ENCODE assay signal across 8 mouse cellular contexts in genomic region chr4:131115247-131115646, GRCm38 (mm10).
DNase-seq lines count a peak whose midpoint lies in the region; ATAC-seq and TF ChIP-seq lines count a peak whose summit lies in the region.

No protein-coding gene starts in this region.

- TF ChIP-seq EP300 in heart, adult 2 months (IDR thresholded peaks at IDR 0.05; ENCODE audit: insufficient read depth, low read depth, low read length) = 0 out of 2 replicates have a peak, but pooled peaks have one; percentile 28
- TF ChIP-seq EP300 in liver, postnatal 0 days (IDR thresholded peaks at IDR 0.05; ENCODE audit: low read depth) = no peak

- no peaks in the 10 kb centered on the region for H3K36me3 ChIP-seq in heart, adult 2 months (ENCODE audit: control insufficient read depth, insufficient read depth, low read length)
- H3K36me3 ChIP-seq in liver, postnatal 0 days (replicated peaks; ENCODE audit: insufficient read depth, low read length) = no peaks in the 10 kb centered on the region
- no peaks in the 10 kb centered on the region for H3K36me3 ChIP-seq in intestine, embryonic 15.5 days

- no peak overlapping the region for H3K9ac ChIP-seq in heart, adult 2 months (ENCODE audit: low read depth, low read length)
- no peak overlapping the region for H3K9ac ChIP-seq in liver, postnatal 0 days (replicated peaks)
- no peak overlapping the region for H3K9ac ChIP-seq in intestine, embryonic 15.5 days

- H3K9me3 ChIP-seq in liver, postnatal 0 days (ENCODE audit: low read length) = no peaks in the 10 kb centered on the region
- no peaks in the 10 kb centered on the region for H3K9me3 ChIP-seq in intestine, embryonic 15.5 days

- H3K27me3 ChIP-seq in heart, adult 2 months (ENCODE audit: control insufficient read depth, insufficient read depth, low read length) = no peaks in the 10 kb centered on the region
- no peaks in the 10 kb centered on the region for H3K27me3 ChIP-seq in liver, postnatal 0 days (ENCODE audit: insufficient read depth, low read length)
- H3K27me3 ChIP-seq in intestine, embryonic 15.5 days (replicated peaks) = no peaks in the 10 kb centered on the region

- no peaks in the 10 kb centered on the region for H3K79me2 ChIP-seq in heart, adult 2 months (replicated peaks; ENCODE audit: control insufficient read depth, insufficient read depth, low read length)

- H3K27ac ChIP-seq in heart, adult 2 months = no peak overlapping the region
- no peak overlapping the region for H3K27ac ChIP-seq in liver, postnatal 0 days (ENCODE audit: low read depth)
- no peak overlapping the region for H3K27ac ChIP-seq in intestine, embryonic 15.5 days

- intact Hi-C loops in heart, adult 2 months (cut with DNase I) = no loop called here

- DNase-seq in heart, adult 2 months = peak; percentile 26 to 66
- no peak for DNase-seq in heart, adult 11 months
- DNase-seq in B cell, adult 2 months = peak; percentile 14 to 16
- DNase-seq in adrenal gland, postnatal 10 days = peak; percentile 86
- DNase-seq in liver, postnatal 0 days = peak; percentile 75
- peak; percentile 91 for DNase-seq in testis, postnatal 10 days (ENCODE audit: low spot score)

- no peak for TF ChIP-seq CTCF in heart, adult 2 months (IDR thresholded peaks at IDR 0.05)
- TF ChIP-seq CTCF in liver, postnatal 0 days (IDR thresholded peaks at IDR 0.05; ENCODE audit: low read depth) = no peak; the same call in 1 of the 2 replicates

- peak; percentile 72 for ATAC-seq in granulocyte monocyte progenitor cell, adult 5-6 weeks (replicated peaks; ENCODE audit: poor library complexity, severe bottlenecking)
- no peak for ATAC-seq in liver, postnatal 0 days
- ATAC-seq in intestine, embryonic 15.5 days = no peak

- 6% methylated on average over 5 of the region's 5 CpGs for WGBS in heart, adult 2 months
- 6% methylated on average over 5 of the region's 5 CpGs for WGBS in liver, postnatal 0 days (ENCODE audit: insufficient replicate concordance)
- WGBS in intestine, embryonic 15.5 days = 12% methylated on average over 5 of the region's 5 CpGs

- no peaks in the 10 kb centered on the region for H3K4me1 ChIP-seq in heart, adult 2 months (ENCODE audit: control insufficient read depth, insufficient read depth, low read length)
- no peaks in the 10 kb centered on the region for H3K4me1 ChIP-seq in liver, postnatal 0 days (ENCODE audit: insufficient read depth)
- H3K4me1 ChIP-seq in intestine, embryonic 15.5 days (replicated peaks) = no peaks in the 10 kb centered on the region

- no peak overlapping the region for H3K4me3 ChIP-seq in heart, adult 2 months
- no peak overlapping the region for H3K4me3 ChIP-seq in liver, postnatal 0 days (ENCODE audit: low read depth, low read length)
- no peak overlapping the region for H3K4me3 ChIP-seq in intestine, embryonic 15.5 days (replicated peaks)

- no peak for TF ChIP-seq POLR2A in heart, adult 2 months (IDR thresholded peaks at IDR 0.05; ENCODE audit: insufficient read depth, low read depth, low read length)

- H3K4me2 ChIP-seq in liver, postnatal 0 days (ENCODE audit: low read depth, low read length) = no peak overlapping the region
- H3K4me2 ChIP-seq in intestine, embryonic 15.5 days (replicated peaks) = no peak overlapping the region
